Mouse (Mus musculus) left cerebral cortex, postnatal 25 days (tissue): ENCODE data around the gene Olfr1386. TPM values are rescaled to one million over a fixed set of nuclear protein-coding genes. Genes with fewer than 3 reads are reported as not detected.
"Not testable (repeated sequence)": the region's sequence is repeated elsewhere in the genome, so short reads cannot be mapped to it uniquely, and the experiment has no call there.

ENCODE experiments used
- DNase-seq, 2 experiments: peaks; one replicate each; pipeline ENCODE4 v3.0.0; 2022; ENCODE audit warnings: low spot score in 2 of 2, mixed read lengths in 1 of 2
- intact Hi-C: fragments of 180-260 bp; cut with DNase I; formaldehyde crosslinking; loops from one replicate; pipeline ENCODE4 v1.15.1; 2025
- total RNA-seq, 2 experiments: library from RNA; stranded (reverse); gene quantifications; 2 replicates each; pipeline ENCODE4 v1.2.3; 2021

Gene Olfr1386
- total RNA-seq = not detected

DNA sequence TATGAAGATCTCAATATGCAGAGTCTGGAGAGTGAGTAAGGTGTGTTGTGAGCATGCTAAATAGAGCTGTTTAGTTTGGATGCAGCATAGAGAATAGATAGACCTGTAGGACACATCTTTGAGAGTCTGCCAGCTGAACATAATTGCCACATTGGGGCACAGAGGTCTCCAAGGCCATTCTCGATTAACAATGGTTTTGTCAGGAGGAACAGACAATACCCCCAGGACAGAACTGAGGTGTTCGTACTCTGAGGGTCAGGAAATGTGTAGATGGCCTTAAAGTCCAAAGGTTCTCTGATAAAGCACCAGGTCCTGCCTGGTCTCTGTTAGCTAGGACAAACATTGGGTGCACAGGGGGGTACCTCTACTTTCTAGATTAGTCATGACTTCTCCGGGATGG lies at the start of gene Olfr1386:
Olfr1386 (plus strand) TSS at position 301 of the 400 bp plus-strand sequence.
- DNase-seq, intact Hi-C loops: not testable (repeated sequence)

DNA sequence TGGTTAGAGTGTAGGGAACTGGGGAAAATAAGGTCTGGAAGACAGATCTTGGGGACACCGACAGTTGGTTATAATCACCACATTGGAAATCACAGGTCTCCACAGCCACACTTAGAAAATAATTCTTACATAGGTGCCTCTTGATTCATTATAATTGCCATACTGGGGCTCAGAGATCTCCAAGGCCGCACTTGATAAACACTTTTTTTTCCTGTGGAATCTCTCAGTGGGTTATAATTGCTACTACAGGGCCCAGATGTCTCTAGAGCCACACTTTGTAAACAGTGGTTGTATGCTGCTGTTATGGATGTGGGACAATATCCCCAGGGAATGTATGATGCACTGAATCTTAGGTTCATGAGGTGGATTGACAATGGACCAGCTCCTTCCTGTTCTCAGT lies 42.1 kb upstream of the Olfr1386 start, which contains the start of gene Olfr1389:
Olfr1389 (plus strand) TSS at position 301 of the 400 bp plus-strand sequence.
- no peak for DNase-seq
- intact Hi-C loops = no loop called here

DNA sequence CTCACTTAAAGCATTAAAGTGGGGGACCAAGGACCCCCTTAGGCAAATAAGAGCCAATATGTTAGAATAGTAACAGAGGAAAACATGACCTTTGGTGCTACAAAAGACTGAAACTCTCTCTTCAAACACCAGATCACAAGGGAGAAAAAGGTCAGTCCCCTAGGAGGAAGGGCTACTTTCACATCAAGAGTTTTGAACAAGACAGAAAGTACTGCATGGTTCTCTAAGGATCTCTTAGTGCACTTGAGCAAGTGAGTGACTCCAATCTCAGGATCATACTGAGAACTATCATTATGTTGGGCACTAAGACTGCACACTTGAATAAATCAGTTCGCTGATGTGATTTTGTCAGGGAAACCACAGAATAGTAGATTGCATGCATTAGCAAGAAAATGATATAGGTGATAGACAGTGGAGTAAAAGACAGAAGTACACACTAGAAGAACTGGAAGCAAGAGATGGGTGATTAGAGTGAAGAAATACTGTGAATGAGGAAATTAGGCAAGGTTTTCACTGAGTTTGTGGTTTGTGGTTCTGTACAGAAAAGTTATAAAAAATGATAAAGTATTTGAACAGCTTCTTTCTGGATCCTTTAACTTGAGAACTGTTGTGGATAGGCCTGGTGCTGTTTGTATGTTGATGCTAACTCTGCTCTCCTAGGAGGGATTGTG lies 39.5 kb upstream of the Olfr1386 start:
- intact Hi-C loops = no loop called here
- DNase-seq = no peak

DNA sequence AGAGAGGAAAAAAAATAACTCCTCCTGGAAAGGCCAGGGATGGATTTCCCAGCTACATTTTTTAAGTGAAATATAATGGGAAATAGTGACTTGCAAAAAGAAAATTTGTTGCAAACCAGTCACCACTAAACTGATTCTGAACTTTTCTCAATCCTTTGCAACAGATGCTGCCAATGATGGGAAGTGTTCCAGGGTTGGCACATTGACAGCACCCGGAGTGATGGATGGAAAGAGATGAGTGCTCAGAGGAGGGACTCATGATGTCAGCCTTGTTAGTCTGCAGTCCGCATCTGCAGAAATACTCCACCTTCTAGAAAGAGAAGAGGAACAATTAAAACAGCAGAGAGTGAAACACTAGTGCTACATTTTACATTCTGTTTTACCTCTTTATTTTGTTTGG lies 35.2 kb upstream of the Olfr1386 start:
- DNase-seq = peak; percentile 3 to 36

DNA sequence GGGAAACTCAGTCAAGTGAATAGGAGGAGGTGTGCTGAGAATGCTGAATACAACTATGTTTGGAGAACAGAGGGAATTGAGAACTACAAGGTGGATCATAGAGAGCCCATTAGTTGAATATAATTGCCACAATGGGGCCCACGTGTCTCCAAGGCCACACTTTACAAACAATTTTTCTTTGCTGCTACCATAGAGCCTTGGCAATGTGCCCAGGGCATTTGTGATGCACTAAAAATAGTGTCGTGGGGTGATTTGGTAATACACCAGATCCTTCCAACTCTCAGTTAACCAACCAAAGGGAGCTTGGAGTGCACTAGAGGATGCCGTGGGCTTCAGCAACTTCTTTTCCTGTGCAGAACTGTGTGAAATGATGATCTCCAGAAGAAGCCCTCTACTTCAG lies 28.4 kb upstream of the Olfr1386 start, which contains the start of gene Olfr1388:
Olfr1388 (plus strand) TSS at position 214 of the 400 bp plus-strand sequence.
- intact Hi-C loops = no loop called here

More for the DNA sequence above, 35.2 kb upstream of the Olfr1386 start:
- intact Hi-C loops = no loop called here

DNA sequence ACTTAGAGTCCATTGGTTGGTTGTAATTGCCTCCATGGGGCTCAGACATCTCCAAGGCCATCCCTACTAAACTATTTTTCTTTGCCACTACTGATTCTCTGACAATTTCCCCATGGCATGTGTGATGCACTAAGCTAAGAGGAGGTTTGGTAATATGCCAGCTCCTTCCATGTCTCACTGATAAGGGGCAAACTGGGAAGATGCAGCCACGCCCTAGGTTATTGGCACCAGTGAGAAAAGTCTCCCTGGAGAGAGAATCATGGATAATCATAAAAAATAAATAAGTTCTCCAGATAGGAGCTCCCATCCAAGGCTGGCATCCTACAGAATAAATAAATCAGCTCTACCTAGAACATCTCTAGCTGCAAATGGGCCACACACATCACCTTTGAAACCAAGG lies 9.8 kb upstream of the Olfr1386 start, which contains the start of gene Olfr1387:
Olfr1387 (plus strand) TSS at position 301 of the 400 bp plus-strand sequence.
- DNase-seq = no peak
- intact Hi-C loops = no loop called here

More for the DNA sequence above, 28.4 kb upstream of the Olfr1386 start, which contains the start of gene Olfr1388:
- no peak for DNase-seq

DNA sequence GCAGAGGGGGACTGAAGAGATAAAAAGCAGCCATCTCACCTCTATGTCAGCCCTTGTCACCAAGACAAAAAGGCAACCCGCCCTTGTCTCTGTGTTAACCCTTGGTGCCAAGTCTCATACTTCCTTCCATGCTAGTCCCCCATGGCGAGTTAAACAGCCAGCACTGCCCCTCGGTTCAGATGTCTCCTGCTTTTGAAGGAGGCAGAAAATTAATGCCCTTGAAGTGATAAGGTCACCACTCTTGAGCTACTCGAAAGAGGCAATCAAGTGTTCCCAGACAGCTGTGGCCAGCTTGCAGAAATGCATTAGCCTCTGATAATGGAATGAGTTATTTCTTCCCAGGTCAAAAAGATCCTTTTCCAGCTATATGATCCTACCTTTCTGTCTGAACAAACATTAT lies 21.1 kb downstream of the Olfr1386 start:
- DNase-seq = no peak
- intact Hi-C loops = no loop called here

DNA sequence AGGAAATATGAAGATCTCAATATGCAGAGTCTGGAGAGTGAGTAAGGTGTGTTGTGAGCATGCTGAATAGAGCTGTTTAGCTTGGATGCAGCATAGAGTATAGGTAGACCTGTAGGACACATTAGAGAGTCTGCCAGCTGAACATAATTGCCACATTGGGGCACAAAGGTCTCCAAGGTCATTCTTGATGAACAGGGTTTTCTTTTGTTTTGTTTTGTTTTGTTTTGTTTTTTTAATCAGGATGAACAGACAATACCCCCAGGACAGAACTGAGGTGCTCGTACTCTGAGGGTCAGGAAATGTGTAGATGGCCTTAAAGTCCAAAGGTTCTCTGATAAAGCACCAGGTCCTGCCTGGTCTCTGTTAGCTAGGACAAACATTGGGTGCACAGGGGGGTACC lies 23.9 kb downstream of the Olfr1386 start, which contains the start of gene Olfr1385:
Olfr1385 (plus strand) TSS at position 301 of the 400 bp plus-strand sequence.
- intact Hi-C loops, DNase-seq: not testable (repeated sequence)

DNA sequence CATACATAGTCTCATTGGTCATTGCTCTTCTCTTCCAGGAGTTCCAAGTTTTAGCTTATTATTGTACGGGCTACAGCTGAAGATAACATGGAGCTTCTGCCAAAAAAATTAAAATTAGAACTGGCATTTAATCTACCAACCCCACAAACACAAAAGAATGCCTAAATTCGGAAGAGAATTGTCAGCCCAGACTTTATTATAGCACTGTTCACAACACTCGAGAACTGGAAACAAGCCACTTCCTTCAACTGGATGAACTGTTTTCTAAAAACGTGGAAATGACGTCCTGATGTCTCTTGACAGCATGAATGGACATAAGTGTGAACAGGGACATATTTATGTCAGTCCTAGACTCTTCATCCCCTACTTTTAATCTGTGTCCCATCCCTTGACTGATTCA lies 53.2 kb downstream of the Olfr1386 start:
- intact Hi-C loops = loop anchor here (5.0 kb wide), 1 partner anchor 191 kb away; no protein-coding TSS in a partner anchor
- peak; percentile 10 to 72 for DNase-seq

DNA sequence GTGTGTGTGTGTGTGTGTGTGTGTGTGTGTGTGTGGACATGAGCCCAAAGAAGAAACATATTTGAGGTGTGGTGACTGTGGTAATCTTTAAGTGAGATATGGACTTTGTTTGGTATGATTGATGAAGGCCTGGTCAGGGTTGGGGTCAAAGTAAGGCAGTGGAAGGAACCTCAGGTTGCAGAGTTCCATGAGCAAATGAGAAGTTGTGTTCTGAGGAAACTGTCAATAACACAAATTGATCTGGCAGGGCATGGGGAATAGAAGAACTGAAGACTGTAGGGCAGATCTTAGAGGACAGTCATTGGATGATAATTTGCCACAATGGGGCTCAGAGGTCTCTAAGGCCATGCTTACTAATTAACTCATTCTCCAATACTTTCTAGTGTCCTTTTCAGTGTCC lies 54.5 kb downstream of the Olfr1386 start, which contains the start of gene Olfr1383:
Olfr1383 (plus strand) TSS at position 301 of the 400 bp plus-strand sequence.
- intact Hi-C loops = loop anchor here (5.0 kb wide), 1 partner anchor 192 kb away; no protein-coding TSS in a partner anchor

More for the DNA sequence above, 54.5 kb downstream of the Olfr1386 start, which contains the start of gene Olfr1383:
- DNase-seq = no peak

Other genes with a start within 250 kb of the Olfr1386 start
- gene Mgat1, start 220.9 kb upstream of the Olfr1386 start, total RNA-seq = 10 to 100 TPM; 69.0 to 79.2 TPM
- under 1 TPM; 0.23 to 0.34 TPM for gene Olfr1393, start 186.7 kb upstream of the Olfr1386 start, total RNA-seq
- under 1 TPM in 1 of 2 experiments, not detected in 1; 0.14 TPM for gene Olfr1392, start 179.8 kb upstream of the Olfr1386 start, total RNA-seq
- gene Olfr10, start 160.3 kb upstream of the Olfr1386 start, total RNA-seq = not detected
- gene Olfr1391, start 142.3 kb upstream of the Olfr1386 start, total RNA-seq = not detected
- not detected for gene Olfr1390, start 129.9 kb upstream of the Olfr1386 start, total RNA-seq
- not detected for gene Olfr1389, start 42.0 kb upstream of the Olfr1386 start, total RNA-seq
- gene Olfr1388, start 28.4 kb upstream of the Olfr1386 start, total RNA-seq = under 1 TPM; 0.18 to 0.34 TPM
- not detected for gene Olfr1387, start 9.7 kb upstream of the Olfr1386 start, total RNA-seq
- gene Olfr1385, start 24.0 kb downstream of the Olfr1386 start, total RNA-seq = not detected
- not detected for gene Olfr1384, start 41.7 kb downstream of the Olfr1386 start, total RNA-seq
- not detected for gene Olfr1383, start 54.6 kb downstream of the Olfr1386 start, total RNA-seq
- not detected for gene Olfr1382, start 63.2 kb downstream of the Olfr1386 start, total RNA-seq
- not detected for gene Olfr1381, start 78.4 kb downstream of the Olfr1386 start, total RNA-seq
- gene Olfr1380, start 91.8 kb downstream of the Olfr1386 start, total RNA-seq = not detected
- gene Flt4, start 144.2 kb downstream of the Olfr1386 start, total RNA-seq = 1 to 10 TPM; 2.3 to 2.6 TPM
- under 1 TPM in 1 of 2 experiments, not detected in 1; 0.78 TPM for gene Scgb3a1, start 198.6 kb downstream of the Olfr1386 start, total RNA-seq
- 10 to 100 TPM; 44.7 to 51.6 TPM for gene Cnot6, start 247.7 kb downstream of the Olfr1386 start, total RNA-seq